Mouse (Mus musculus): ENCODE measurements around the gene Ugt1a6b. TPM values are rescaled to one million over a fixed set of nuclear protein-coding genes. Genes with fewer than 3 reads are reported as not detected.
A peak's percentile ranks its signal among the peaks of the same experiment; 100 is the strongest.

The Ugt1a6b gene
- polyA plus RNA-seq, 1 experiment from 2014 or later = 1.0 TPM

DNA sequence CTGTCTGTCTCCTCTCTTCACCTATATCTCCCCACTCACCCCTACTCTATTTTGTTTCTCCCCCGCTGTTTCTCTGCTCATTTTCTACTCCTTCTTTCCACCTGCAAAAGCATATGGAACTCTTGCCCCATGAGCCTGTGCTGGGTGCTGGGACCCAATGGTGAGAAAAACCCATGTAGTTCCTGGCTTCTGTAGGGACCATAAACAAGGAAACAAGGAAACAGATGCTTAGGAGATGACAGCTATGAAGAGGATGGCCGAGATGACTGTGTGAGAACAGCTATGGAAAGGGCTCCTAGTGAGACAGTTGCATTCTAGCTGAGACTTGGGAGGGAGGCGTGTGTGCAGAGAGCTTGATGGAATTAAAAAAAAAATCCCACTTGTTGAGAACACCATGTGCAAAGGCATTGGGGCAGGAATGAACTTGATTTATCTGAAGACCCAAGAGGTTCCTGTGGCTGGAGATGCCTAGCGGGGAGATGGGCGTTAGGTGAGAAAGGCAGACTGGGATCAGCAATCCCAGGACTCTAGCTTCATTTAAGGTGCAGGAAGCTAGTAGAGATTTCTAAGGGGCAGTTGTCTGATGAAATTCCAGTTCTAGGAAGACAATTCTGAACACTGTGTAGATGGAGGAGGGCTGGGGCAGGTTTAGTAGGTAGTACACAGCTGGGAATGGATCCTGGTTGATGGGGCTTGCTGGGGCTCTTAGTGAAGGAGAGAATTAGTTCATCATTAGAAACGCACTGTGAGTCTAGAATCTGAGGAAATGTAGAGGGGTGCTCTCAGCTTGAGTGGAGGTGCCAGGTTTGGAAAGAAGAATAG, 128.1 kb downstream of the Ugt1a6b start:
- H3K27me3 ChIP-seq = no peaks in the 10 kb centered on the region
- no peak for ATAC-seq (ENCODE audit: low FRiP score)
- no peak overlapping the region for H3K27ac ChIP-seq
- 73% methylated on average over 6 of the region's 6 CpGs for WGBS
- no peak overlapping the region for H3K4me2 ChIP-seq (replicated peaks)
- peaks cover 100% of the 10 kb centered on the region for H3K9me3 ChIP-seq (replicated peaks)
- no peaks in the 10 kb centered on the region for H3K4me1 ChIP-seq
- no peak overlapping the region for H3K4me3 ChIP-seq
- no peak overlapping the region for H3K9ac ChIP-seq
- H3K36me3 ChIP-seq = no peaks in the 10 kb centered on the region

DNA sequence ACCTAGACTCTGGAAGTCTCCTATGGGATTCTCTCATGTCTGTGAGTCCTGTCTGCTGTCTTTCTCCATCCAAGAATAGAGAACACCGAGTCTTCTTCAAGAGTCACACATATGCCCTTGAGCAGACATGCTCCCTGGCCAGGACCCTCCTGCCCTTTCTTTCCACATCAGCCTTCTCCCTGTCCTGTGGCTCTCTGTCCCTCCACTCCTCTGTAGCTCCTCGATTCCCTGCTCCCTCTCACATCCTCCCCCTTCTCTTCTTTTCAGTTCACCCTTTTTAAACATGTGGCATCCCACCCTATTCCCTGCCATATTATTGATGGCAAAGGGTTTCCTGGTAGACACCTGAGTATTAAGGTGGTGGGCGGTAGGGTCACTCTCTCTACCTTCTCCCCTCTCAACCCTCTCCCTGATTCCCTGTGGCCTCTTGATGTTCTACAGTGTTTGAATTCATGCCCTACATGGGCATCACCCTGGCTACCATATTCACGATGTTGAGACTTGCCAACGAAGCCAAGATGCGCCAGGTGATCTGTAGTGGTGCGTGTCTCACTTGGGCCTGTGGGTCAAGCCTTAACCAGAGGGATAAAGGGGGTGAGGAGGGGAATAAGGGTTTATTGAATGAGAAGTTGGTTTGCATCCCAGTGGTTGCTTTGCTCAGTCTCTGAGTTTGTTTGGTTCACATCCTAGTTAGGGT, 128.9 kb downstream of the Ugt1a6b start:
- Histone ChIP-seq H3K27me3 (no peaks in the 10 kb centered on the region), H3K36me3 (no peaks in the 10 kb centered on the region), H3K9ac (no peak overlapping the region), H3K27ac (no peak overlapping the region), H3K4me2 (replicated peaks) (no peak overlapping the region), H3K9me3 (replicated peaks) (peaks cover 97% of the 10 kb centered on the region), H3K4me3 (no peak overlapping the region), H3K4me1 (no peaks in the 10 kb centered on the region)
- no peak for ATAC-seq (ENCODE audit: low FRiP score)
- whole genome bisulfite sequencing = 68% methylated on average over 7 of the region's 7 CpGs

DNA sequence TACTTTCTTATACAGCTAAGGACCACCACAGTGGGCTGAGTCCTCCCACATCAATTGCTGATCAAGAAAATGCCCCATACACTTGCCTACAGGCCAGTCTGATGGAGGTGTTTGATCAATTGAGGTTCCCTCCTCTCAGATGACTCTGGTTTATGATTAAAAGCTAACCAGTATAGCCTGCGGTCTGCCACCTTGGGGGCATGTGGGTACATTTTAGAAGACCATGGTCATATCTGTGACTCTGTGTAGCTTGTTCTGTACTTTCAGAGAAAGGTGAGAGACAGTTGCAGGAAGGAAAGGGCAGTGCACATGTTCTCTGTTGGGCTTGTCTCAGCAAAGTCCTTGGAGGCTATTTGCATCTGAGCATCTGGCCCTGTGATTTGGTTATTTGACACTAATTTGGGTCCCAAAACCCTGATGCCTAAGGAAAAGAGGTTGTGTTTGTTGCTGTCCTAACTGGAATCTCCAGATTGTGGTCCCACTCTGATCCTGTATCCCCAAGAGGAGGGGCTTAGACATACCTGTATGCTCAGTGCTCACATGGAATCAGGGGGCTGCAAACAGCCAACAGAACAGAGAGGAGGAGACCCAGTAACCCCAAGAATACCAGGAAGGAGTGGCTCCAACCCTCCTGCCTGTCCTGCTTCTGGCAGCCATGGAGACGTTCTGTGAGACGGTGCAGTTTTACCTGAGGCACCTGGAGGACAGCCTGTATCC, 129.8 kb downstream of the Ugt1a6b start:
- no peak overlapping the region for H3K9ac ChIP-seq
- 54% methylated on average over 3 of the region's 3 CpGs for WGBS
- H3K4me1 ChIP-seq = no peaks in the 10 kb centered on the region
- no peak overlapping the region for H3K27ac ChIP-seq
- peaks cover 97% of the 10 kb centered on the region for H3K9me3 ChIP-seq (replicated peaks)
- H3K4me3 ChIP-seq = no peak overlapping the region
- ATAC-seq (ENCODE audit: low FRiP score) = no peak
- no peak overlapping the region for H3K4me2 ChIP-seq (replicated peaks)
- H3K36me3 ChIP-seq = no peaks in the 10 kb centered on the region
- no peaks in the 10 kb centered on the region for H3K27me3 ChIP-seq

DNA sequence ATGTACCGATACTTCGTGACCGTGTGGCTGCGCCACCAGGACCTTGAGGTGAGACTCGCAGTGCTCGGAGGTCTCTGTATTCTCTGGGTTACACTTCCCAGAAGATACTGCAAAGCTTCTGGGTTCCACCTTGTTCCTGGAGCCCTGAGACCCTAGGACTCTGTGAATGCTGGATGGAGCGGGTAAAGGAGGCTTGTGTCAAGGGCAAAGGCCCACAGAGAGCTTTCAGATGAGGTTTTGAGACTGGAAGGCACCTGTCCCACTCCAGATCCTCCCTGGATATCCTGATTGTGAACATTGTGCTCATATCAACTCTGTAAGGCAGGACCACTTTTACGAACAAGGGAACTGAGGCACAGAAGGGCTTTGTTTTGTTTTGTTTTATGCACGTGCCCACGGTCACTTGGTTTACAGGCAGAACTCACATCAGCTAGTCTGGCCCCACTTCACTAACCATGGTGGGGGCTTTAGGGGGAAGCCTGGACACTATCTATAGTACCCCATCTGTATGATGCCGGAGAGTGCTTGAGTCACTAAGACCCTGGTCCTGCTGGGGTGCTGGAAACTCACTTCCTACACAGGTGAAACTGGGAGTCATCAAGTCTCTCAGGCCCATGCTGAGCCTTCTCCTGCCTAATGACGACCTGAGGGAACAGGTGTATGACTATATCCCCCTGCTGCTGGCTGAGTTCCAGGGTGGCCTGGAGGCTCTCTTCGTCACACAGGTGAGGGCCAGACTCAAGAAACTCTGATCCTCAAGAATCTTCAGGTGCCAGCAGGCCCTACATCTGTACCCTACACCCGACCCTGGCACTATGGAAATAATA, 130.6 kb downstream of the Ugt1a6b start:
- WGBS = 68% methylated on average over 14 of the region's 14 CpGs
- no peak overlapping the region for H3K27ac ChIP-seq
- ATAC-seq (ENCODE audit: low FRiP score) = 0 out of 2 replicates have a peak, but pooled peaks have one; percentile 12
- H3K4me2 ChIP-seq (replicated peaks) = no peak overlapping the region
- H3K4me1 ChIP-seq = no peaks in the 10 kb centered on the region
- no peaks in the 10 kb centered on the region for H3K36me3 ChIP-seq
- H3K9me3 ChIP-seq (replicated peaks) = peaks cover 97% of the 10 kb centered on the region
- H3K9ac ChIP-seq = no peak overlapping the region
- H3K27me3 ChIP-seq = no peaks in the 10 kb centered on the region
- no peak overlapping the region for H3K4me3 ChIP-seq

DNA sequence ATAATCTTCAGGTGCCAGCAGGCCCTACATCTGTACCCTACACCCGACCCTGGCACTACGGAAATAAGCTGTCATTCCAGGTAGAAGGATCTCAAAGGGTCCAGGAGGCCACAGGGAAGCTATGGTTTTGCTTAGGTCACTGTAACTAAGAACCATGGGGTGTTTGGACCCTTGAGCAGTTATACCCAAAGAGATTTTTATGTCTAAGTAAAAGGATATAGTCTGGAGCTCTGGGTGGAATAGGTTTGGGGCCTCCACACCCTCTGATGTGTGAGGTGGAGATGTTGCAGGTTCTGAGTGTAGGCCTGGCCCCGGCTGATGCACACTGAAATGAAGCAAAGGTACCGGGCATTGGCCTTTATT, 131.2 kb downstream of the Ugt1a6b start:
- ATAC-seq (ENCODE audit: low FRiP score) = no peak
- H3K36me3 ChIP-seq = no peaks in the 10 kb centered on the region
- no peak overlapping the region for H3K27ac ChIP-seq
- H3K4me1 ChIP-seq = no peaks in the 10 kb centered on the region
- H3K9ac ChIP-seq = no peak overlapping the region
- H3K4me3 ChIP-seq = no peak overlapping the region
- 66% methylated on average over 4 of the region's 4 CpGs for WGBS
- H3K9me3 ChIP-seq (replicated peaks) = peaks cover 97% of the 10 kb centered on the region
- no peak overlapping the region for H3K4me2 ChIP-seq (replicated peaks)
- no peaks in the 10 kb centered on the region for H3K27me3 ChIP-seq

DNA sequence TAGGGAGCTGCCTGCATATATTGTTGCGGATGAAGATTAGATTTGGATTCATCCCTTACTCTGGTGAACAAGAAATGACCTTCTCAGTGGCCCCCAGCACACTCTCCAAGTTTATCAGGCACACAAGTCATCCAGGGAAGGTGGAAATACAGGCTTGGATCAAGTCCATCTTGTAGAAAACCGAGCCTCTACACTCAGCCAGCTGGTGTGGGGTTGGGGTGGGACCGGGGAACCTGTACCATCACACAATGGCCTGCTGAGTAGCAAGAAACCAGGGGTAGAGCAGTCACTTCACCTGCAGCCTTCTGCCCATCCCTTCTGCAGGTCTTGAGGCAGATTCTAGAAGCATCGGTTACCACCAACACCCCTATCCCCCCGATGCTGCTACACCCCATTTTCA, 131.6 kb downstream of the Ugt1a6b start:
- Histone ChIP-seq H3K27ac (no peak overlapping the region), H3K27me3 (no peaks in the 10 kb centered on the region), H3K9ac (no peak overlapping the region), H3K4me3 (no peak overlapping the region), H3K36me3 (no peaks in the 10 kb centered on the region), H3K4me2 (replicated peaks) (no peak overlapping the region), H3K9me3 (replicated peaks) (peaks cover 97% of the 10 kb centered on the region), H3K4me1 (no peaks in the 10 kb centered on the region)
- WGBS = 45% methylated on average over 5 of the region's 5 CpGs
- ATAC-seq (ENCODE audit: low FRiP score) = 0 out of 2 replicates have a peak, but pooled peaks have one; percentile 2

DNA sequence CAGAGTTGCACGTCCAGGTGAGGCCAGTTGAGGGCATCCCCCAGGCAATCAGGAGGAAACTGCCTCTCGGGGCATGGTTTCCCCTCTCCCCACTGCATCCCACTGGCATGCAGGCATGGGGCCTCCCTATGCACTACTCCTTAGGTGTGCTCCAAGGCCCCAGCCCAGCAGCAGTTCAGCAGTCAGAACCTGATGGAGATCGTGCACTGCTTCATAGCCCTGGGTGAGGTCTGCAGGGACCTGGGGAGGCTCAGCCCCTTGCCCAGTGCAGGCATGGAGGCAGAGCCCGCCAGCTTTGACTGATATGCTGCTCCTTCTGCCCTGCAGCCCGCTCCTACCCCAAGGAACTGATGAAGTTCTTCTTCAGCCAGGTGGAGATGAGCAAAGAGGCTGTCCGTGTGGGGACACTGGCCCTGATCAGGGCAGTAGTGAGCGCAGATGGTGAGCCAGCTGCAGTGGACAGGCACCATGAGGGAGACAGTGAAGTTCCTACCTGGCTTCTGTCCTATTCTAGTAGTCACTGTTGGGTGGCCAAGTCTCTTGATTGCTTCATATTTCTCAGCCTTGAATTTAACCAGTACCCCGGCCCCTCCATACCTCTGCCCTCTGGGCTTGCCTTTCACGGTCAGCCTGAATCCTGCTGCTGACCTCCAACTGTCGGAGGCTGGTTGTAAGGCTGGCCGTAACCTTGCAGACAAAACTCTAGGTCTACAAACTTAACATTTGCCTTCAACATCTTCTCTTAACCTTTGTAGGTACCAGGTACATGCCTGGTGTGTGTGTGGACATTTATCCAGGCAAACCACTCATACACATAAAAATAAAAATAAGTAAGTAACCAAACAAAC, 132.2 kb downstream of the Ugt1a6b start:
- H3K9ac ChIP-seq = no peak overlapping the region
- H3K4me3 ChIP-seq = no peak overlapping the region
- ATAC-seq (ENCODE audit: low FRiP score) = peak; percentile 3; the same call in 1 of the 2 replicates

DNA sequence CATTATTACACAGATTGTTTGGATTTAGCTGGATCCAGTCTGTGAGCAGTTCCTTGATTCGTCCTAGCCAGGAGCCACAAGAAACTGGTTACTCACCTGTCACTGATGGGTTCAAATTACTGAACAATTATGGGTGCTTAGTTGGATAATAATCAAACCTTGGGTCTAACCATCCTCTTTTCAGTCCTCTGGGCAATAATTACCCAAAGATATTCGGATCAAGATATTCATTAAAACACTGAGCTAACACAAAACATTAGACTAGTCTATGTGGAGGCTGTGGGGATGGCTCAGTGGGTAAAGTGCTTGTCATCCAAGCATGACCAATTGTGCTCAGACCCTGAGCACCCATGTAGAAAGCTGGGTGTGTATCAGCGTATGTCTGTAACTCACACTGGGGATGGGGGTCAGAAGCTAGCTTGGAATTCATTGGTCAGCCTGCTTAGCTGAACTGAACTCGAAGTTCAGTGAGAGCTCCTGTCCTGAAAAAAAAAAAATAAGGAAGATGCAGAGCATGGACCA, 132.9 kb downstream of the Ugt1a6b start:
- Histone ChIP-seq H3K27me3 (no peaks in the 10 kb centered on the region), H3K4me1 (no peaks in the 10 kb centered on the region), H3K36me3 (no peaks in the 10 kb centered on the region), H3K4me3 (no peak overlapping the region), H3K9me3 (replicated peaks) (peaks cover 97% of the 10 kb centered on the region), H3K27ac (no peak overlapping the region), H3K4me2 (replicated peaks) (no peak overlapping the region), H3K9ac (no peak overlapping the region)
- 63% methylated on average over 4 of the region's 4 CpGs for WGBS
- no peak for ATAC-seq (ENCODE audit: low FRiP score)

More for the DNA sequence above, 132.2 kb downstream of the Ugt1a6b start:
- Histone ChIP-seq H3K36me3 (no peaks in the 10 kb centered on the region), H3K4me2 (replicated peaks) (no peak overlapping the region), H3K27me3 (no peaks in the 10 kb centered on the region), H3K27ac (no peak overlapping the region), H3K4me1 (no peaks in the 10 kb centered on the region), H3K9me3 (replicated peaks) (peaks cover 97% of the 10 kb centered on the region)
- WGBS = 65% methylated on average over 11 of the region's 11 CpGs

DNA sequence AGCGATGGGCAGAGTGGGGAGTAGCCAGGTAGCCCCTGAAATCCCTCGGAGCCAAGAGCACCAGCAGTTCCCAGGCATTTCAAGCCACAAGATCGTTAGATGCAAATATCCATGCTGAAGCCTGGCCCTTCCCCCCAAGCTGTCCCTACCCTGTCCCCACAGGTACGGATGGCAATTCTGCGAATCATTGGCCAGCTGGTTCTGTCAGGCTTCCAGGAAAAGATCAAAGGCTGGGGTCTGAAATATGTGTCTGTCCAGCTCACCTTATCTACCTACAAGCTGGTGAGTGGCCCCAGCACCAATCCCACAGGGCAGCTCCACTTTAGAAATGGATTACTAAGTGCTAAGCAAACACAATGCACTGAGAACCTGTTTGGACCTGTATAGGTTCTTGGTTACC, 134.3 kb downstream of the Ugt1a6b start:
- Histone ChIP-seq H3K9ac (no peak overlapping the region), H3K27me3 (no peaks in the 10 kb centered on the region), H3K4me1 (no peaks in the 10 kb centered on the region), H3K36me3 (no peaks in the 10 kb centered on the region), H3K4me2 (replicated peaks) (no peak overlapping the region), H3K4me3 (no peak overlapping the region), H3K9me3 (replicated peaks) (peaks cover 95% of the 10 kb centered on the region), H3K27ac (no peak overlapping the region)
- WGBS = 78% methylated on average over 5 of the region's 5 CpGs
- no peak for ATAC-seq (ENCODE audit: low FRiP score)

DNA sequence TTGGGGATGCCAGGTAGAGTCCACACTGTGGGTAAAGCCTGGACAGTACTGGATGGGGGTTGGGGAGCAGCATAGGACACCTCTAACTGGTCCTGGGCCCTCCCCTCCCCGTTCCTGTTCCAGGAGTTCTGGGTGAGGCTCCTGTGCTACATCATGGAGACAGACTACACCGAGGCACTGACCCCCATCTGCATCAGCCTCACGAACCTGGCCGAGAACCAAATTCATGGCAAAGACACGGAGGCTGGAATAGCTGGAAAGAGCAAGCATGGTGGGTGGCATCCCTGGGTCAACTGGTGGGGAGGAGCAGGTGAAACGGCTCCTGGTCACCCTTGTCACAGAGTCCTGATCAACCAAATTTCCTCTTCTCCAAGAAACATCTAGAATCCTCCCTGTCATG, 135.7 kb downstream of the Ugt1a6b start:
- WGBS = 80% methylated on average over 6 of the region's 6 CpGs
- H3K4me2 ChIP-seq (replicated peaks) = no peak overlapping the region
- no peaks in the 10 kb centered on the region for H3K27me3 ChIP-seq
- no peak overlapping the region for H3K9ac ChIP-seq
- no peak overlapping the region for H3K4me3 ChIP-seq
- no peak overlapping the region for H3K27ac ChIP-seq
- peak; percentile 15; the same call in 1 of the 2 replicates for ATAC-seq (ENCODE audit: low FRiP score)
- no peaks in the 10 kb centered on the region for H3K36me3 ChIP-seq
- H3K9me3 ChIP-seq (replicated peaks) = peaks cover 93% of the 10 kb centered on the region
- no peaks in the 10 kb centered on the region for H3K4me1 ChIP-seq

DNA sequence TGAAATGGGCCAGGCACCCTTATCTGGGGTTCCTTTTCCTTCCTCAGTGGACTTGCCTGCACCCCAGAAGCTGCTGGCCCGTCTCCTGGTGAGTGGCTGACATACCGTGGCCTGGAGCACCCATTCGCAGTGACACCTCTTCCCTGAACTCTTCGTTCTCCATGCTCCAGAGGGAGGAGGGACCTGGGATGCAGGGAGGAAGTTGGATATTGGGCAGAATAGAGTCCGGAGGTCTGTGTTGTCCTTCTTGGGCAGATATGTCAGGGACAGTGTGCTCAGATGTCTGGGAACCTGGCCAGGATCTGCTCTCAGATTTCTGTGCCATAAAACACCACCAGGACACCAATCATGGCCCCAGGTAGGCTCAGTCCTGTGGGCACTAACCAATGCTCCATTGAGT, 137.0 kb downstream of the Ugt1a6b start:
- no peak for ATAC-seq (ENCODE audit: low FRiP score)
- Histone ChIP-seq H3K9me3 (replicated peaks) (peaks cover 92% of the 10 kb centered on the region), H3K4me1 (no peaks in the 10 kb centered on the region), H3K27me3 (no peaks in the 10 kb centered on the region), H3K27ac (no peak overlapping the region), H3K9ac (no peak overlapping the region), H3K36me3 (no peaks in the 10 kb centered on the region), H3K4me3 (no peak overlapping the region), H3K4me2 (replicated peaks) (no peak overlapping the region)
- WGBS = 74% methylated on average over 5 of the region's 5 CpGs
